Mouse (Mus musculus): Measurements from ENCODE around the gene Adgrg7.
A peak's percentile ranks its signal among the peaks of the same experiment; 100 is the strongest.

Gene Adgrg7

GRCm38 (mm10) chr16:56724927-56725326 is 70.7 kb downstream of the Adgrg7 start:
- DNase-seq (ENCODE audit: low read depth, low spot score) = no peak
- no peaks in the 10 kb centered on the region for H3K36me3 ChIP-seq (ENCODE audit: control insufficient read depth, insufficient read depth, low read length, poor library complexity, severe bottlenecking)
- no peaks in the 10 kb centered on the region for H3K27me3 ChIP-seq (ENCODE audit: control insufficient read depth, insufficient read depth, low read length, poor library complexity, severe bottlenecking)

- DNase-seq (ENCODE audit: low read depth, low spot score) = no peak
- Histone ChIP-seq H3K36me3 (ENCODE audit: control insufficient read depth, insufficient read depth, low read length, poor library complexity, severe bottlenecking) (no peaks in the 10 kb centered on the region), H3K27me3 (ENCODE audit: control insufficient read depth, insufficient read depth, low read length, poor library complexity, severe bottlenecking) (no peaks in the 10 kb centered on the region)
Measured at GRCm38 (mm10) chr16:56722357-56722756, 73.3 kb downstream of the Adgrg7 start.

GRCm38 (mm10) chr16:56719031-56719430 is 76.6 kb downstream of the Adgrg7 start:
- DNase-seq (ENCODE audit: low read depth, low spot score) = no peak

GRCm38 (mm10) chr16:56717224-56718200 is 78.1 kb downstream of the Adgrg7 start, which contains the start of gene Tfg:
Gene Tfg (minus strand): TSS chr16:56717450.
- H3K36me3 ChIP-seq (ENCODE audit: control insufficient read depth, insufficient read depth, low read length, poor library complexity, severe bottlenecking) = 0 out of 2 replicates have a peak, but pooled peaks cover 2% of the 10 kb centered on the region
- H3K27me3 ChIP-seq (ENCODE audit: control insufficient read depth, insufficient read depth, low read length, poor library complexity, severe bottlenecking) = no peaks in the 10 kb centered on the region
- DNase-seq (ENCODE audit: low read depth, low spot score) = peak; percentile 97

More at GRCm38 (mm10) chr16:56719031-56719430, 76.6 kb downstream of the Adgrg7 start:
- H3K36me3 ChIP-seq (ENCODE audit: control insufficient read depth, insufficient read depth, low read length, poor library complexity, severe bottlenecking) = no peaks in the 10 kb centered on the region
- no peaks in the 10 kb centered on the region for H3K27me3 ChIP-seq (ENCODE audit: control insufficient read depth, insufficient read depth, low read length, poor library complexity, severe bottlenecking)

- DNase-seq (ENCODE audit: low read depth, low spot score) = no peak
- Histone ChIP-seq H3K27me3 (ENCODE audit: control insufficient read depth, insufficient read depth, low read length, poor library complexity, severe bottlenecking) (no peaks in the 10 kb centered on the region), H3K36me3 (ENCODE audit: control insufficient read depth, insufficient read depth, low read length, poor library complexity, severe bottlenecking) (0 out of 2 replicates have a peak, but pooled peaks cover 2% of the 10 kb centered on the region)
Measured at GRCm38 (mm10) chr16:56716557-56717179, 79.0 kb downstream of the Adgrg7 start.

- 0 out of 2 replicates have a peak, but pooled peaks cover 2% of the 10 kb centered on the region for H3K36me3 ChIP-seq (ENCODE audit: control insufficient read depth, insufficient read depth, low read length, poor library complexity, severe bottlenecking)
- no peaks in the 10 kb centered on the region for H3K27me3 ChIP-seq (ENCODE audit: control insufficient read depth, insufficient read depth, low read length, poor library complexity, severe bottlenecking)
- peak; percentile 43 for DNase-seq (ENCODE audit: low read depth, low spot score)
Measured at GRCm38 (mm10) chr16:56715608-56716007, 80.0 kb downstream of the Adgrg7 start.

GRCm38 (mm10) chr16:56710071-56710470 is 85.6 kb downstream of the Adgrg7 start:
- DNase-seq (ENCODE audit: low read depth, low spot score) = no peak
- Histone ChIP-seq H3K27me3 (ENCODE audit: control insufficient read depth, insufficient read depth, low read length, poor library complexity, severe bottlenecking) (no peaks in the 10 kb centered on the region), H3K36me3 (ENCODE audit: control insufficient read depth, insufficient read depth, low read length, poor library complexity, severe bottlenecking) (0 out of 2 replicates have a peak, but pooled peaks cover 2% of the 10 kb centered on the region)

- peaks cover 2% of the 10 kb centered on the region; the same call in 1 of the 2 replicates for H3K36me3 ChIP-seq (ENCODE audit: control insufficient read depth, insufficient read depth, low read length, poor library complexity, severe bottlenecking)
- no peaks in the 10 kb centered on the region for H3K27me3 ChIP-seq (ENCODE audit: control insufficient read depth, insufficient read depth, low read length, poor library complexity, severe bottlenecking)
- DNase-seq (ENCODE audit: low read depth, low spot score) = peak; percentile 6
Measured at GRCm38 (mm10) chr16:56705731-56706130, 89.9 kb downstream of the Adgrg7 start.

- DNase-seq (ENCODE audit: low read depth, low spot score) = no peak
- no peaks in the 10 kb centered on the region for H3K27me3 ChIP-seq (ENCODE audit: control insufficient read depth, insufficient read depth, low read length, poor library complexity, severe bottlenecking)
- peaks cover 2% of the 10 kb centered on the region; the same call in 1 of the 2 replicates for H3K36me3 ChIP-seq (ENCODE audit: control insufficient read depth, insufficient read depth, low read length, poor library complexity, severe bottlenecking)
Measured at GRCm38 (mm10) chr16:56700898-56701297, 94.8 kb downstream of the Adgrg7 start.

- Histone ChIP-seq H3K36me3 (ENCODE audit: control insufficient read depth, insufficient read depth, low read length, poor library complexity, severe bottlenecking) (0 out of 2 replicates have a peak, but pooled peaks cover 2% of the 10 kb centered on the region), H3K27me3 (ENCODE audit: control insufficient read depth, insufficient read depth, low read length, poor library complexity, severe bottlenecking) (no peaks in the 10 kb centered on the region)
- DNase-seq (ENCODE audit: low read depth, low spot score) = no peak
Measured at GRCm38 (mm10) chr16:56696448-56696847, 99.2 kb downstream of the Adgrg7 start.

GRCm38 (mm10) chr16:56690715-56691114 is 104.9 kb downstream of the Adgrg7 start:
- Histone ChIP-seq H3K27me3 (ENCODE audit: control insufficient read depth, insufficient read depth, low read length, poor library complexity, severe bottlenecking) (no peaks in the 10 kb centered on the region), H3K36me3 (ENCODE audit: control insufficient read depth, insufficient read depth, low read length, poor library complexity, severe bottlenecking) (peaks cover 4% of the 10 kb centered on the region; the same call in 1 of the 2 replicates)
- no peak for DNase-seq (ENCODE audit: low read depth, low spot score)

- Histone ChIP-seq H3K27me3 (ENCODE audit: control insufficient read depth, insufficient read depth, low read length, poor library complexity, severe bottlenecking) (no peaks in the 10 kb centered on the region), H3K36me3 (ENCODE audit: control insufficient read depth, insufficient read depth, low read length, poor library complexity, severe bottlenecking) (peaks cover 4% of the 10 kb centered on the region; the same call in 1 of the 2 replicates)
- DNase-seq (ENCODE audit: low read depth, low spot score) = no peak
Measured at GRCm38 (mm10) chr16:56686747-56687146, 108.9 kb downstream of the Adgrg7 start.

- H3K27me3 ChIP-seq (ENCODE audit: control insufficient read depth, insufficient read depth, low read length, poor library complexity, severe bottlenecking) = no peaks in the 10 kb centered on the region
- H3K36me3 ChIP-seq (ENCODE audit: control insufficient read depth, insufficient read depth, low read length, poor library complexity, severe bottlenecking) = no peaks in the 10 kb centered on the region
- no peak for DNase-seq (ENCODE audit: low read depth, low spot score)
Measured at GRCm38 (mm10) chr16:56681010-56681645, 114.5 kb downstream of the Adgrg7 start.

GRCm38 (mm10) chr16:56677146-56677545 is 118.5 kb downstream of the Adgrg7 start:
- H3K27me3 ChIP-seq (ENCODE audit: control insufficient read depth, insufficient read depth, low read length, poor library complexity, severe bottlenecking) = no peaks in the 10 kb centered on the region
- DNase-seq (ENCODE audit: low read depth, low spot score) = no peak

More at GRCm38 (mm10) chr16:56677146-56677545, 118.5 kb downstream of the Adgrg7 start:
- H3K36me3 ChIP-seq (ENCODE audit: control insufficient read depth, insufficient read depth, low read length, poor library complexity, severe bottlenecking) = no peaks in the 10 kb centered on the region
